Mouse (Mus musculus) layer of hippocampus, adult 9-11 months (tissue): ENCODE results near the gene Washc3.

Experiments
- DNase-seq: peaks from one replicate; pipeline ENCODE4 v3.0.0; 2022

Gene Washc3

GRCm38 (mm10) chr10:88200951-88201638 lies at the start of gene Washc3:
TSS of gene Washc3 (plus strand) at chr10:88201093.
- DNase-seq = peak; percentile 94

- DNase-seq = no peak
Observed at GRCm38 (mm10) chr10:88151658-88152057, 49.2 kb upstream of the Washc3 start.

GRCm38 (mm10) chr10:88162096-88162495 lies 38.8 kb upstream of the Washc3 start:
- DNase-seq = no peak

GRCm38 (mm10) chr10:88162676-88163075 lies 38.2 kb upstream of the Washc3 start:
- no peak for DNase-seq

GRCm38 (mm10) chr10:88166158-88166557 lies 34.7 kb upstream of the Washc3 start:
- no peak for DNase-seq

GRCm38 (mm10) chr10:88167438-88168077 lies 33.3 kb upstream of the Washc3 start:
- DNase-seq = no peak

GRCm38 (mm10) chr10:88200541-88200940 lies 352 bp upstream of the Washc3 start:
- DNase-seq = no peak

GRCm38 (mm10) chr10:88201650-88202049 lies 757 bp downstream of the Washc3 start:
- DNase-seq = no peak

GRCm38 (mm10) chr10:88202581-88202980 lies 1.7 kb downstream of the Washc3 start:
- DNase-seq = no peak

GRCm38 (mm10) chr10:88203236-88203635 lies 2.3 kb downstream of the Washc3 start:
- DNase-seq = no peak

- no peak for DNase-seq
Observed at GRCm38 (mm10) chr10:88212644-88213043, 11.8 kb downstream of the Washc3 start.

- DNase-seq = no peak
Observed at GRCm38 (mm10) chr10:88214800-88215514, 14.1 kb downstream of the Washc3 start.

- DNase-seq = no peak
Observed at GRCm38 (mm10) chr10:88218161-88218560, 17.3 kb downstream of the Washc3 start.

- DNase-seq = no peak
Observed at GRCm38 (mm10) chr10:88221718-88222117, 20.8 kb downstream of the Washc3 start.

- DNase-seq = no peak
Observed at GRCm38 (mm10) chr10:88225421-88225820, 24.5 kb downstream of the Washc3 start.

GRCm38 (mm10) chr10:88227962-88228361 lies 27.1 kb downstream of the Washc3 start:
- no peak for DNase-seq

GRCm38 (mm10) chr10:88228521-88229017 lies 27.7 kb downstream of the Washc3 start:
- no peak for DNase-seq

GRCm38 (mm10) chr10:88231671-88232070 lies 30.8 kb downstream of the Washc3 start:
- no peak for DNase-seq

GRCm38 (mm10) chr10:88232765-88233164 lies 31.9 kb downstream of the Washc3 start:
- no peak for DNase-seq

GRCm38 (mm10) chr10:88244681-88245080 lies 43.8 kb downstream of the Washc3 start:
- no peak for DNase-seq

GRCm38 (mm10) chr10:88250300-88250699 lies 49.4 kb downstream of the Washc3 start:
- no peak for DNase-seq

GRCm38 (mm10) chr10:88252121-88252862 lies 51.4 kb downstream of the Washc3 start:
- no peak for DNase-seq

GRCm38 (mm10) chr10:88255556-88255955 lies 54.7 kb downstream of the Washc3 start:
- DNase-seq = no peak
